In genomic region chr11:109257824-109258223, GRCm38 (mm10) we compare ENCODE assay signal across 5 mouse cellular contexts.
"Had no signal": no experiment of that assay in that cellular context is flagged by ENCODE, and none has a peak within 500 bp of the region (broad histone marks: within the 10 kb centered on the region; RNA-seq: fewer than 3 reads in every experiment).

No protein-coding gene starts in this region.

- H3K27ac ChIP-seq: kidney, postnatal 0 days; liver, embryonic 13.5 days; lung, embryonic 15.5 days had no signal

- H3K27me3 ChIP-seq: liver, embryonic 13.5 days; lung, embryonic 15.5 days had no signal

- H3K36me3 ChIP-seq: liver, embryonic 13.5 days; lung, embryonic 15.5 days had no signal

- H3K4me3 ChIP-seq: liver, embryonic 13.5 days; lung, embryonic 15.5 days had no signal

- H3K9ac ChIP-seq: liver, embryonic 13.5 days; lung, embryonic 15.5 days had no signal

- DNase-seq: kidney, adult 2 months; liver, embryonic 13.5 days; midbrain, embryonic 14.5 days had no signal

- H3K4me1 ChIP-seq: liver, embryonic 13.5 days; lung, embryonic 15.5 days had no signal
